Mouse (Mus musculus) spleen, postnatal 4 days (tissue): ENCODE results near the gene Daw1.

Experiments used
- DNase-seq, 2 experiments: peaks; one replicate each; pipeline ENCODE4 v3.0.0; 2022; ENCODE audit warnings: low spot score in 2 of 2

Gene Daw1

GRCm38 (mm10) chr1:83187154-83187553 lies 27.6 kb downstream of the Daw1 start:
- DNase-seq: no peak

GRCm38 (mm10) chr1:83209981-83210380 lies 50.4 kb downstream of the Daw1 start:
- DNase-seq: no peak

GRCm38 (mm10) chr1:83218260-83218659 lies 58.7 kb downstream of the Daw1 start:
- DNase-seq: no peak

- no peak for DNase-seq
Measured at GRCm38 (mm10) chr1:83223072-83223471, 63.5 kb downstream of the Daw1 start.

GRCm38 (mm10) chr1:83224423-83224960 lies 64.9 kb downstream of the Daw1 start:
- no peak for DNase-seq

GRCm38 (mm10) chr1:83227946-83228345 lies 68.4 kb downstream of the Daw1 start:
- no peak for DNase-seq

GRCm38 (mm10) chr1:83248235-83248746 lies 88.7 kb downstream of the Daw1 start:
- no peak for DNase-seq

GRCm38 (mm10) chr1:83251746-83252145 lies 92.2 kb downstream of the Daw1 start:
- no peak for DNase-seq
